Mouse (Mus musculus) bone marrow macrophage, adult 2 months (primary cell): ENCODE results near the gene Slc4a5.

Experiments
- CTCF ChIP-seq: IDR thresholded peaks from 2 replicates; pipeline ENCODE4 v1.5.1; 2012; ENCODE audit warnings: low read depth, mild to moderate bottlenecking, low read length, moderate library complexity
- POLR2A ChIP-seq: IDR thresholded peaks from 2 replicates; pipeline ENCODE4 v1.6.1; 2012; ENCODE audit warnings: mild to moderate bottlenecking, low read depth, low read length, borderline replicate concordance

- no peak for TF ChIP-seq CTCF
- no peak for TF ChIP-seq POLR2A
These were observed 13.3 kb upstream of the Slc4a5 start for GRCm38 (mm10) chr6:83206321-83206720.
